Mouse (Mus musculus): Measurements from ENCODE around the gene Bpifb1.

GRCm38 (mm10) chr2:154223917-154224273 is 33.3 kb downstream of the Bpifb1 start:
- no peak for TF ChIP-seq CTCF (IDR thresholded peaks at IDR 0.05; ENCODE audit: low read depth, low read length)
- no peak for TF ChIP-seq POLR2A (IDR thresholded peaks at IDR 0.05; ENCODE audit: extremely low read depth, insufficient read depth, low read length)
